Mouse (Mus musculus) stomach, embryonic 16.5 days (tissue): ENCODE results near the gene Lilr4b. TPM values are rescaled to one million over a fixed set of nuclear protein-coding genes. Genes with fewer than 3 reads are reported as not detected.
"Not testable (repeated sequence)": the region's sequence is repeated elsewhere in the genome, so short reads cannot be mapped to it uniquely, and the experiment has no call there.

ENCODE experiments used
- ATAC-seq: fragments of 200-750 bp; cut with Nextera tagmentation; 2 replicates; pipeline ENCODE4 v1.8.0; 2017; ENCODE audit warnings: moderate number of reproducible peaks, moderate TSS enrichment; ENCODE audit not compliant: insufficient read depth, low FRiP score
- H3K27ac ChIP-seq: fragments of 300-500 bp; sonication (generic); 2 replicates; pipeline ENCODE4 v1.5.1; 2014; ENCODE audit warnings: low read length
- H3K27me3 ChIP-seq: fragments of 300-500 bp; sonication (generic); 2 replicates; pipeline ENCODE4 v1.6.1; 2014; ENCODE audit warnings: low read length, control low read depth, mixed read lengths; ENCODE audit not compliant: control insufficient read depth, insufficient read depth
- H3K36me3 ChIP-seq: fragments of 300-500 bp; sonication (generic); 2 replicates; pipeline ENCODE4 v1.6.1; 2014; ENCODE audit warnings: low read length; ENCODE audit not compliant: control insufficient read depth, insufficient read depth
- H3K4me1 ChIP-seq: fragments of 300-500 bp; sonication (generic); 2 replicates; pipeline ENCODE4 v1.6.1; 2014; ENCODE audit warnings: low read length, control low read depth, mixed read lengths; ENCODE audit not compliant: control insufficient read depth, insufficient read depth
- H3K4me2 ChIP-seq: fragments of 300-500 bp; sonication (generic); 2 replicates; pipeline ENCODE4 v1.6.1; 2014; ENCODE audit warnings: low read depth, low read length, mixed read lengths
- H3K4me3 ChIP-seq: fragments of 300-500 bp; sonication (generic); replicated peaks from 2 replicates; pipeline ENCODE4 v1.5.1; 2014; ENCODE audit warnings: mild to moderate bottlenecking, low read length
- H3K9ac ChIP-seq: fragments of 300-500 bp; sonication (generic); 2 replicates; pipeline ENCODE4 v1.6.1; 2014; ENCODE audit warnings: low read length
- H3K9me3 ChIP-seq: fragments of 300-500 bp; sonication (generic); replicated peaks from 2 replicates; pipeline ENCODE4 v1.6.1; 2016; ENCODE audit warnings: low read length, control low read depth; ENCODE audit not compliant: control insufficient read depth
- WGBS: fragments of 180-500 bp; shearing (Covaris S2); extraction: QIAGEN DNeasy Blood & Tissue Kit; methylation state at CpG from one replicate; pipeline ENCODE4 v1.1.7; 2014; 5-methylcytosine and 5-hydroxymethylcytosine counted together
- polyA plus RNA-seq: library from polyadenylated mRNA; unstranded; fragments of >200 nt; fragmentation: Nextera tagmentation; extraction: Ambion mirVana; gene quantifications from 2 replicates; pipeline ENCODE4 v1.2.1, GENCODE M21; 2015

The Lilr4b gene
- 0.75 and 2.5 TPM in 2 replicates for polyA plus RNA-seq

DNA sequence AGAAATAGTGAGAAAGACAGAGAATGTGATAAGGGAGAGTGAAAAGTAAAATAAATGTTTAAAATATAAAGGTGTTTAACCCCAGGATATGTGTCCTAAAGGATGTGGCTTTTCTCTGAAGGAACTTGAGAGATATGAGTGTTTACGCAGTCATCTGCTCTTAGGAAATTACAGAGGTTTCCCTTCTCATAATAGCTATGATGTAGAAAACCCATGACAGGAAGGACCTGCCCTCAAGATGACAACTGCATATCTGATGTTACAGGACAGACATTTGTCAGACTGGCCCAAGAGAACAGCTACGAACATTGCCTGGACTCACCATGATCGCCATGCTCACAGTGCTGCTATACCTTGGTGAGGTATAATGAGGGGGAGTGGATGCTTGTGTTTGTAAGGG, at the start of gene Lilr4b, which contains the start of gene Gm49339:
Gene Lilr4b, plus strand, starts transcription at position 236 of the 400 bp plus-strand sequence.
Gene Gm49339, plus strand, starts transcription at position 216 of the 400 bp plus-strand sequence.
- not testable (repeated sequence) for H3K27me3 ChIP-seq, H3K36me3 ChIP-seq, ATAC-seq

DNA sequence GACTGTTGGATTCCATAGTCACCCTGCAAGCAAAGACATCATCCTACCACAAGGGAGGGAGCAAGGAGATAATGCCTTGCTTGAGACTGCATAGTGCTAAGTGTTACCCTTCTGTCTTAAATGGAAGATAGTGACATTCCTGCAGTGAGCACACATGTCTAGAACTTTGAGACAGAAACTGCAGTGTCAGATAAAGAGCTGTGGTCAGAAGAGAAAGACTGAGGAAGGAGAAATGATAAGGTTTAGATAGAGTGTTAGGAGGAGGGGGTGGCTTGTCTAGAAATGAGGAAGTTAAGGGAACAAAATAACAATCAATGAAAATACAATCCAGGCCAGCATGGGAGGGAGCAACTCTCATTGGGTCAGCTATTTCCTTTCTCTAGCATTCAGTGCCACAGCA, 47.5 kb upstream of the Lilr4b start:
- Histone ChIP-seq H3K9me3 (no peaks in the 10 kb centered on the region), H3K4me3 (no peak overlapping the region), H3K4me2 (no peak overlapping the region), H3K27me3 (no peaks in the 10 kb centered on the region), H3K27ac (no peak overlapping the region), H3K4me1 (no peaks in the 10 kb centered on the region), H3K36me3 (no peaks in the 10 kb centered on the region), H3K9ac (no peak overlapping the region)
- no peak for ATAC-seq

More for the DNA sequence above, at the start of gene Lilr4b, which contains the start of gene Gm49339:
- not testable (repeated sequence) for H3K4me3 ChIP-seq, H3K27ac ChIP-seq, H3K4me2 ChIP-seq, H3K9me3 ChIP-seq, H3K4me1 ChIP-seq, H3K9ac ChIP-seq
- 85% methylated on average over 1 of the region's 3 CpGs for WGBS

DNA sequence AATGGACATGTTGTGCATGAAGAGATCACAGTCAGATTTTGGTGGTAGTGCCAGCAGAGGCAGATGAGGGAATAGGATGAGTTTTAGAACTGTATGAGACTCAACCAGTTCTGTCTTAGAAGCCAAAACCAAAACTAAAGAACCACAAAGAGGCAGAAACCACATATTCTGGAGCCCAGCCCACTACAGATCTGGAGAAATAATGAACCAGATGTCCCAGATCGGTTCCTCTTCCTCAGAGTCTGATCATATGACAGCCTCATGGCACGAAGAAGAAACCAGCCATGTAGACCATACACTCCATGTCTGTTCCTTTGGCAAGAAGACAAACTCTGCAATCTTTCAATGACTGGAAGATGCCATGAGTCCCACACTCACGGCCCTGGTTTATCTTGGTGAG, 44.7 kb upstream of the Lilr4b start:
- 70% methylated on average over 3 of the region's 3 CpGs for WGBS
- Histone ChIP-seq H3K27ac (no peak overlapping the region), H3K4me1 (no peaks in the 10 kb centered on the region), H3K9me3 (no peaks in the 10 kb centered on the region), H3K27me3 (no peaks in the 10 kb centered on the region), H3K4me3 (no peak overlapping the region), H3K4me2 (no peak overlapping the region), H3K36me3 (no peaks in the 10 kb centered on the region), H3K9ac (no peak overlapping the region)
- ATAC-seq: no peak

DNA sequence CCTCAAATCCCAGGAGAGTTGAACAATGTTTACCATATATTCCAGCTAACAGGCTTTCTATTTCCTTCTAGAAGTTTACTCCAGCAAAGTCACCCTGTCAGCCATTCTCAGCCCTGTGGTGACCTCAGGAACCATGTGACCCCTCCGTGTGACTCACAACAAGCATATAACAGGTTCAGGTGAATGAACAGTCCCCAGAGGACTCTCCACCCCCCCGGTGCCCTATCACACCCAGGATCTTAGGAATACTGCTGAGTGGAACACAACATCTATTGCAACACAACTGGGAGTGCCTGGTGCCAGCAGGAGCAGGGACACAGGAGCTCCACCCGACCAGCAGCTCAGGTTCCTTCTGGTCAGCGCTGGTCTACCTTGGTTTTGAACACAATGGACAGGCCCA, 28.8 kb upstream of the Lilr4b start:
- Histone ChIP-seq H3K36me3 (no peaks in the 10 kb centered on the region), H3K27ac (no peak overlapping the region), H3K9ac (no peak overlapping the region), H3K4me2 (no peak overlapping the region), H3K4me3 (no peak overlapping the region), H3K27me3 (no peaks in the 10 kb centered on the region), H3K4me1 (no peaks in the 10 kb centered on the region), H3K9me3 (no peaks in the 10 kb centered on the region)
- 78% methylated on average over 4 of the region's 4 CpGs for WGBS
- ATAC-seq: no peak

DNA sequence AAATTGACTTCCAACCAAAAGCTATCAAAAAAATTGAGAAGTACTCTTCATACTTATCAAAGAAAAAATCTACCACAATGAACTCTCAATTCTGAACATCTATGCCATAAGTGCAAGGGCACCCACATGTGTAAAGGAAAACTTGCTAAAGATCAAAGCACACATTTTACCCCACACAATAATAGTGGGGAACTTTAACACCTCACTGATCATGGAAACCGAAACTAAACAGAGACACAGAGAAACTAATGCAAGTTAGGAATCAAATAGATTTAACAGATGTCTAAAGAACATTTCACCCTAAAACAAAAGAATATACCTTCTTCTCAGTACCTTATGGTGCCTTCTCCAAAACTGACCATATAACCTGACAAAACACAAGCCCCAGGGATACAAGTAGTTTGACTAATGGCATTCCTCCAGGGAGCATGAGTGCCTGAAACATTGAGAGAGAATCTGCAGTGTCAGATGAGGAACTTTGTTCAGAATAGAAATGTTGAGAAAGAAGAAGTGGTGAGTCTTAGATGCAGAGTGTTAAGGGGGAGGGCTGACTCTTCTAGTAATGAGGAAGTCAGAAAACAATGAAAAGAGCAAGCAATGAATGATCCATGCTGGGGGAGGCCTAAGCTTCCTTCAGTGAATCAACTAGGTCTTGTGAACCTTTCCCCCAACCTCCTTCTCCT, 26.7 kb upstream of the Lilr4b start:
- Histone ChIP-seq H3K27ac (no peak overlapping the region), H3K4me1 (no peaks in the 10 kb centered on the region), H3K9ac (no peak overlapping the region), H3K27me3 (no peaks in the 10 kb centered on the region), H3K36me3 (no peaks in the 10 kb centered on the region), H3K4me3 (no peak overlapping the region), H3K4me2 (no peak overlapping the region), H3K9me3 (no peaks in the 10 kb centered on the region)
- no peak for ATAC-seq
- WGBS: 69% methylated on average over 1 of the region's 1 CpGs

DNA sequence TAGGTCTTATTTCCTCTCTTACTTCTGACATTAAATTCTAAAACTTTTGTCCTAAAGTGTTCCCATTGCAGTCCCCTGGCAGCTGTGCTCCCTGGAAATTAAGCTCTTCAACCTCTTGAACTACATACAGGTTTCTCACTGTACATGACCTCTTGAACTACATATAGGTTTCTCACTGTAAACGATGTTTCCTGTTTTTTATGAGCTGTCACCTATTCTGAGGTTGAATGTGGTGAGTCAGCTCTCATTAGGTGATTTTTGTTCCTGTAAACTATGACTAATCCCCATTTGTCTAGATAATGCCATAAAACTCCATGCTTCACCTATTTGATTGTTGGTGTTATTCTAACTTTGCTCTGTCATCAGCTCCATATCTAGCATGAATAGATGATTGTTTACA, 26.1 kb upstream of the Lilr4b start:
- no peaks in the 10 kb centered on the region for H3K36me3 ChIP-seq
- H3K9me3 ChIP-seq: no peaks in the 10 kb centered on the region
- no peak overlapping the region for H3K9ac ChIP-seq
- no peaks in the 10 kb centered on the region for H3K27me3 ChIP-seq
- no peak overlapping the region for H3K27ac ChIP-seq
- WGBS: 47% methylated on average over 1 of the region's 1 CpGs
- H3K4me2 ChIP-seq: no peak overlapping the region
- ATAC-seq: no peak
- H3K4me1 ChIP-seq: no peaks in the 10 kb centered on the region
- H3K4me3 ChIP-seq: no peak overlapping the region

DNA sequence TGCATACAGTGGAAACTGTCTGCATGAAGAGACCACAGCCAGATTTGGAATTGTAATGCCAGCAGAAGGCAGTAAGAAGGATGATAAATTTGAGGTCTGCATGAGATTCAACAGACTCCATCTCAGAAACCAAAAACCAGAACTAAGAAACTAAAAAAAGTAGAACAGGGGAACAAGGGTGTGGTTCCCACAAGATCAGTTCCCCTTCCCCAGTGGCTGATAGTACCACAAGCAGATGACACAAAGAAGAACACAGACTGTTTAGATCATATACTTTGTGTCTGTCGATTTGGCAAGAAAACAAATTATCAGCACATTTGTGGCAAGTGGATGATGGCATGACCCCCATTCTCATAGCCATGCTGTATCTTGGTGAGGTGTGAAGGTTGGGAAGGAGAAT, 24.7 kb upstream of the Lilr4b start:
- ATAC-seq: no peak
- WGBS: 82% methylated on average over 1 of the region's 1 CpGs

DNA sequence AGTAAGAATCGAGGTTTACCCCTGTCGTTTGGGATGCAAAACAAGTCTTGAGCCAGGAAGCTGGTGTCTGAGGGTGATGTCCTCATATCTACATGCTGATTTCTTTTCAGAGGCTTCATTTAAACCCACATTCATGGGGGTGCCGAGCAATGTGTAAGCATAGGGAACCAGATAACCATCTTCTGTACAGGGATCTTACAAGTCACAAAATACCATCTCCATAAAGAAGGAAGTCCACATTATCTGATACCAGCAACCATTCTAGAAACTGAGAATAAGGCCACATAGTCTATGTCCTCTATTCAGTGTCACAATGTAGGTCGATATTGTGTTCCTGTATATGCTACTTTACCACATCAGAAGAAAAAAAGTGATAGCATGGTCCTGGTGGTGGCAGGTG, 24.1 kb upstream of the Lilr4b start:
- Histone ChIP-seq H3K36me3 (no peaks in the 10 kb centered on the region), H3K9ac (no peak overlapping the region), H3K4me2 (no peak overlapping the region), H3K4me3 (no peak overlapping the region), H3K9me3 (no peaks in the 10 kb centered on the region), H3K4me1 (no peaks in the 10 kb centered on the region), H3K27me3 (no peaks in the 10 kb centered on the region), H3K27ac (no peak overlapping the region)
- no peak for ATAC-seq
- 73% methylated on average over 4 of the region's 4 CpGs for WGBS

More for the DNA sequence above, 24.7 kb upstream of the Lilr4b start:
- Histone ChIP-seq H3K36me3 (no peaks in the 10 kb centered on the region), H3K27me3 (no peaks in the 10 kb centered on the region), H3K9ac (no peak overlapping the region), H3K9me3 (no peaks in the 10 kb centered on the region), H3K4me2 (no peak overlapping the region), H3K4me3 (no peak overlapping the region), H3K4me1 (no peaks in the 10 kb centered on the region), H3K27ac (no peak overlapping the region)

DNA sequence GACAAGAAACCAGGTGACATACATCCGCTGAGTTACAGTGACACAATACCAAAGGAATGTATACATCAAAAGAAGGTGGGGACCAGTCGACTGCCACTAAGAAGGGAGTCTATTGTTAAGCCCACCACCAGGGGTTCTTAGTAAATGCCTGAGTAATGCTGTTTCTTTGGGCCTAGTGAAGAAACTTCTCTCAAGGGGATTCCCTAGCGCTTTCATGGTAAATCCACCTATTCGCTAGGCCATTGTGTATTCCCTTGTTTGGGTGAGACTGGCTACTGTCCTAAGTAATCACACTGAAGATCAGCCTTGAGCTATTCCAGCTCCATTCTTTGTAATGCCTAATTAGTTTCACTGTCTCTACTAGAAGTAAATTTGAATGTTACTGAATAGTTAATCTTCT, 16.6 kb upstream of the Lilr4b start:
- H3K27me3 ChIP-seq, H3K27ac ChIP-seq, H3K4me2 ChIP-seq, H3K4me1 ChIP-seq, ATAC-seq, H3K4me3 ChIP-seq, H3K9me3 ChIP-seq, H3K36me3 ChIP-seq, H3K9ac ChIP-seq: not testable (repeated sequence)
- WGBS: 54% methylated on average over 4 of the region's 4 CpGs
